Mouse (Mus musculus) left cerebral cortex, postnatal 25 days (tissue): Measurements from ENCODE around the gene Cldn13. TPM values are rescaled to one million over a fixed set of nuclear protein-coding genes. Genes with fewer than 3 reads are reported as not detected.
"Not testable (repeated sequence)": the region's sequence is repeated elsewhere in the genome, so short reads cannot be mapped to it uniquely, and the experiment has no call there.

Experiments used
- DNase-seq, 2 experiments: peaks; one replicate each; pipeline ENCODE4 v3.0.0; 2022; ENCODE audit warnings: low spot score in 2 of 2, mixed read lengths in 1 of 2
- intact Hi-C: fragments of 180-260 bp; cut with DNase I; formaldehyde crosslinking; loops from one replicate; pipeline ENCODE4 v1.15.1; 2025
- total RNA-seq, 2 experiments: library from RNA; stranded (reverse); gene quantifications; 2 replicates each; pipeline ENCODE4 v1.2.3; 2021

The Cldn13 gene
- total RNA-seq, 2 experiments from 2014 or later, result not detected

GRCm38 (mm10) chr5:134936626-134937185 lies 21.4 kb upstream of the Cldn13 start:
- intact Hi-C loops, result no loop called here
- DNase-seq, result no peak

DNA sequence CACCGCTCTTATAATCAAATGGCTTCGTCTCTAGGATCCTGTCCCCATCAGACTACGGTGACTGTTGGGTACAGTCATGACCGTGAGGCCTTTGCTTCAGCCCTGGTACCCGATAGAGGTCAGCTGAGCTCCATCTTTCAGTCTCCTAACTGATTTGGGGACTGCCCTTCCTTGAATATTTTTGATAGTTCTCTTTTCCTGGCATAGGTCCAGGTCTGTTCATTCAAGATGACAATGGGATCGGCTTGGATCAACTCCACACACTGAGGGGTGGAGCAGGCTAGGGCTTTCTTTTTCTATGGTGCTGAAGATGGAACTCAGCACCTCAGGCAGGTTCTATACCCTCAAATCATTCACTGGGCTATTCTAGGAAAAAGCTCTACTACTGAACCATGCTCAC lies 20.7 kb upstream of the Cldn13 start:
- intact Hi-C loops, result no loop called here
- DNase-seq, result no peak

GRCm38 (mm10) chr5:134934666-134935065 lies 19.3 kb upstream of the Cldn13 start:
- intact Hi-C loops, result no loop called here
- no peak for DNase-seq

- intact Hi-C loops, result loop anchor here (2.0 kb wide), 1 partner anchor 31 kb away; no protein-coding TSS in a partner anchor
- DNase-seq, result not testable (repeated sequence)
These were observed 18.4 kb upstream of the Cldn13 start for GRCm38 (mm10) chr5:134933686-134934085.

- intact Hi-C loops, result loop anchor here (2.0 kb wide), 1 partner anchor 32 kb away; no protein-coding TSS in a partner anchor
- no peak for DNase-seq
These were observed 18.0 kb upstream of the Cldn13 start for GRCm38 (mm10) chr5:134933281-134933680.

GRCm38 (mm10) chr5:134932903-134933276 lies 17.6 kb upstream of the Cldn13 start:
- DNase-seq, result peak; percentile 22 to 25
- intact Hi-C loops, result loop anchor here (2.0 kb wide), 1 partner anchor 32 kb away; no protein-coding TSS in a partner anchor

GRCm38 (mm10) chr5:134932179-134932902 lies 17.0 kb upstream of the Cldn13 start, which contains the start of gene Mettl27:
TSS of gene Mettl27 (plus strand) at chr5:134932368.
- intact Hi-C loops, result loop anchor here (2.0 kb wide), 1 partner anchor 32 kb away; no protein-coding TSS in a partner anchor

DNA sequence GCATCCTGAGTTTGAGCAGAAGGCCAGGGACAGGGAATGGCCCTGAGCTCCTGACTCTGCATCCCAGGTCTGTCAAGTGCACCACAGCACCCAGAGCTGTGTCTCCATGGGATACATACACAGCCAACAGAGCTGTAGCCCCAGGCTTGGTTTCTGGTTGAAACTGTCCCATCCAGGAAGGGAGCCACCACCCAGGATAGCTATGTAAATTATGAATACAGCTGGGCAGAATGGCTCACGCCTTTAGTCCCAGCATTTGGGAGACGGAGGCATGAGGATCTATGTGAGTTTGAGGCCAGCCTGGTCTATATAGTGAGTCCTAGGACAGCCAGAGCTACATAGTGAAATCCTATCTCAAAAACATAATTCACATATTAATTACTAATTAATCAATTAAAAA lies 14.7 kb upstream of the Cldn13 start:
- intact Hi-C loops, result no loop called here
- DNase-seq, result no peak

More at GRCm38 (mm10) chr5:134932179-134932902, 17.0 kb upstream of the Cldn13 start, which contains the start of gene Mettl27:
- DNase-seq, result peak; percentile 78 to 88

- DNase-seq, result no peak
- intact Hi-C loops, result no loop called here
These were observed 11.4 kb upstream of the Cldn13 start for GRCm38 (mm10) chr5:134926726-134927125.

DNA sequence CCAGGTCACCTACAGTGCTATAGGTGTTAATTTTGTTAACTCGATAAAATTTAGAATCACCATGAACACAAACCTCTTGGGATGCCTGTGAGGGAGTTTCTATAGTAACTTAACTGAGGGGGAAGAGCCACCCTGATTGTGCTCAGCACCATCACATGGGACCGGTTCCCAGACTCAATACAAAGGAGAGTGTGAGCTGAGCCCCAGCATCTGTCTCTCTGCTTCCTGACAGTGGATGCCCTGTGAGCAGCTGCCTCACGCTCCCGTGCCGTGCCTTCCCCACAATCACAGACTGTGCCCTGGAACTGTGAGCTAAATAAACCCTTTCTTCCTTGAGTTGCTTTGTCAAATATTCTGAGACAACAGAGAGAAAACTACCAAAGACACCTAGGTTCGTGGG lies 7.8 kb upstream of the Cldn13 start:
- DNase-seq, result no peak
- intact Hi-C loops, result no loop called here

DNA sequence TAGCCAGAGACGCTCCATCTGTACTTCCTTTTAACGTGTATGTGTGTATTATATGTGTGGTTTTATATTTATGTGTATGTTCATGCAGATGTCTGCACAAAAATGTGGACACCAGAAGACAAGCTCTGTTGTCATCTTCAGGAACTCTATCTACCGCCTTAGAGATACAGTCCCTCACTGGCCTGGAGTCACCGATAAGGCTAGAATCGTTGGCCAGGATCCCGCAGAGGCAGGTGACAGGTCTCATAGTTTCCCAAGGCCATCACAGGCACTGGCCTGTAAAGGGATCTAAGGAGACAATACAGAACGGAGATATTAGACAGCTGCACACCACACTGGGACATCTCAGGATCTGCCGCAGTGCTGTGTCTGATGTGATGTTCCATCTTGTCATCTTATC lies 5.8 kb upstream of the Cldn13 start:
- intact Hi-C loops, result no loop called here
- no peak for DNase-seq

- intact Hi-C loops, result no loop called here
These were observed 4.9 kb upstream of the Cldn13 start for GRCm38 (mm10) chr5:134920106-134920687.

DNA sequence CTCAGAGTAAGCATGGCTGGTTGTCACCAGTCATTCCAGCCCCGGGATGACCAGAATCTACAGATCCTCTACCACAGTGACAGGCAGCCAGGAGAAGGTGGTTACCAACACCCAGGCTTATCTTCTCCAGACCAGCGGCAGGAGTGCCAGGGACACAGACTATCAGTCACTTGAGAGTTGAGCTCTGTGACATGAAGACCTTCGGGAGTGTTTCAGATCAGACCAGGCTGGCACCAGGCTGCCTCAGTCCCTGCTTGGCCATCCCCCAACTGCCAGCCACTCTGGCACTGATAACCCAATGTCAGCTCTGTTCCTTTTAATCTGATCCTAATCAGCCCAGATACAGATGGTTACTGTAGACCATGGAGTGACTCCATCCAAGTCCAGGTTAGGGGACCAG lies 3.8 kb upstream of the Cldn13 start:
- intact Hi-C loops, result no loop called here

More at GRCm38 (mm10) chr5:134920106-134920687, 4.9 kb upstream of the Cldn13 start:
- peak in 1 of 2 experiments; percentile 17 for DNase-seq

DNA sequence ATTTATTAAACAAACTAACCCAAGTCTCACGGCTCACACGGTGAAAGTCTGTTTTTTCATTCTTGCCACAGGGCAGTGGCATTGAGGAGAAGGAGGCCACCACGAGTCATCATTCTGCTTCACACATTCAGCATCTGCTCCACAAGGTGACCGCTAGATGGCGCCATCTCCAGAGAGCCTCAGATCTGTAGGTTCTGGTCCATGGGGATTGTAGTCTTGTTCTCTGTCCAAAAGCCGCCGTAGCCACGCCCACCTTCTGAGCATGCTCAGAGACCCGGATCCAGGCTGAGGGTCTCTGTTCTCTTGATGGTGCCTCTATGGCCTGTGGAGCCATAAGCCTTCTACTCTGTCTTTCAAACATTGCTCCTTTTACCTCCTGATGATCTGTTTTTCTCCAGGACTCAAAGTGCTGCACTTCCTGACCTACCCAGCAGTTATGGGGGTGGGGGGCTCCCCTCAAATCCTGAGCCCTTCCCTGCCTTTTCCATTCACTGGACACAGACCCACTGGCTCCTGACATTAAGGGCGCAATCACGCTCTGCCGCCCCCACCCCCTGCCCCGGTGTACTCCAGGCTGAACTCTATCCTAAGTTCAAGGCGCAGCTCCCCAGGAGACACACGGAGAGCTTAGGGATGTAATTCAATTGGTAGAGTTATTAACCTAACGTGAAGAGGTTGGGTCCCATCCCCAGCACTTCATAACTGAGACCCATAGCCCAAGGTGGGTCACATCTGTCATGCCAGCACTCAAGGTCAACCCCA lies 2.9 kb upstream of the Cldn13 start:
- DNase-seq, result peak; percentile 21 to 22
- intact Hi-C loops, result no loop called here

More for the DNA sequence above, 3.8 kb upstream of the Cldn13 start:
- no peak for DNase-seq

- intact Hi-C loops, result no loop called here
These were observed 816 bp downstream of the Cldn13 start for GRCm38 (mm10) chr5:134914510-134914909.

DNA sequence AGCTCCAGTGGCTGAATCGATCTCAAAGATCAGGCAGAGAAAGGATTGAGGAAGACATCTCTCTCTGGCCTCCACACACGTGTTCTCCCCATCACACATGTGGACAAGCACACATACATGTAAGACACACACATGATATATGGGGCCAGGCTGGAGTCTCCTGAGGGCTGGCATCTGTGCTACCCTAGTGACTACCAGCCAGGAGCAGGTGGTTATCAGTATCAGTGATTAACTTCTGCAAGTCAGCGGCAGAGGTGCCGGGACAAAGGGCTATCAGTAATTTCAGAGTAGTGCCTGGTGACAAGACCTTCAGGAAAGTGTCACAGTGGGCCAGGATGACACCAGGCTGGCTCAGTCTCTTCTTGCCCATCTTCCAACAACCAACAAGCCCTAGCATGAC lies 1.6 kb downstream of the Cldn13 start:
- no peak for DNase-seq
- intact Hi-C loops, result no loop called here

More at GRCm38 (mm10) chr5:134914510-134914909, 816 bp downstream of the Cldn13 start:
- DNase-seq, result no peak

- intact Hi-C loops, result no loop called here
These were observed 2.0 kb downstream of the Cldn13 start for GRCm38 (mm10) chr5:134913352-134913751.

GRCm38 (mm10) chr5:134911901-134912300 lies 3.4 kb downstream of the Cldn13 start:
- DNase-seq, result no peak
- intact Hi-C loops, result no loop called here

More at GRCm38 (mm10) chr5:134913352-134913751, 2.0 kb downstream of the Cldn13 start:
- no peak for DNase-seq

- intact Hi-C loops, result loop anchor here (1.0 to 10.0 kb wide), 2 partner anchors 59 to 412 kb away; no protein-coding TSS in a partner anchor
- DNase-seq, result peak; percentile 93 to 97
These were observed 8.2 kb downstream of the Cldn13 start for GRCm38 (mm10) chr5:134907135-134907534.

DNA sequence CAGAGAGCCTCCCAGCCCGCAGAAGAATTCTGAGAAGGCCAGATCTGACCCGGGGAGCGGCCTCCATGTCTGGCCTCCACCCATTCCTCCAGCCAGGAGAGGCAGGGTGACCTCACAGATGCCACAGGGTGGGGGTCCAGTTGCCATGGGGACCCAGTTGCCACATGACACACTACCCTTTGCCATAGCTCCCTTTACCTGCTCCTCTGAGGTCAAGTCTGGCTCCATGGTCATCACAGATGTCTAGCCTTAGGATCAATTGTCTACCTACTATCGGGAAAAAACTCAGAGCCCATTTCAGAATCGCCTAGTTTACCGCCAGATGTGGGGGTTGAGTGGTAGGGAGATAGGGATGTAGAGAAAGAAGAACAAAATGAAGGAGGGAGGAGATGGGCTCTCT lies 8.7 kb downstream of the Cldn13 start, which contains the start of gene Tmem270:
Gene Tmem270 (minus strand): TSS at position 101 of the 400 bp plus-strand sequence.
- intact Hi-C loops, result loop anchor here (1.0 to 10.0 kb wide), 2 partner anchors 60 to 412 kb away; no protein-coding TSS in a partner anchor

More for the DNA sequence above, 8.7 kb downstream of the Cldn13 start, which contains the start of gene Tmem270:
- DNase-seq, result no peak
